Mouse (Mus musculus) bone marrow macrophage, adult 2 months (primary cell): Measurements from ENCODE around the gene Ccdc28a. TPM values are rescaled to one million over a fixed set of nuclear protein-coding genes. Genes with fewer than 3 reads are reported as not detected.

Experiments used
- H3K27ac ChIP-seq: 2 replicates; pipeline ENCODE4 v1.5.1; 2012; ENCODE audit warnings: low read depth, low read length; ENCODE audit not compliant: insufficient read depth
- H3K4me1 ChIP-seq: 2 replicates; pipeline ENCODE4 v1.6.1; 2012; ENCODE audit warnings: low read length; ENCODE audit not compliant: control insufficient read depth, insufficient read depth
- H3K4me3 ChIP-seq: 2 replicates; pipeline ENCODE4 v1.5.1; 2012; ENCODE audit warnings: mild to moderate bottlenecking, low read length, moderate library complexity; ENCODE audit not compliant: insufficient read depth
- CTCF ChIP-seq: IDR thresholded peaks from 2 replicates; pipeline ENCODE4 v1.5.1; 2012; ENCODE audit warnings: low read depth, mild to moderate bottlenecking, low read length, moderate library complexity
- POLR2A ChIP-seq: IDR thresholded peaks from 2 replicates; pipeline ENCODE4 v1.6.1; 2012; ENCODE audit warnings: mild to moderate bottlenecking, low read depth, low read length, borderline replicate concordance
- polyA plus RNA-seq: library from polyadenylated mRNA; stranded (reverse); fragments of >200 nt; gene quantifications from 2 replicates; pipeline ENCODE4 v1.2.4, GENCODE M21; 2012; ENCODE audit not compliant: missing spikeins, insufficient read depth, insufficient read length

The Ccdc28a gene
- polyA plus RNA-seq, 1 experiment = 15.7 TPM

DNA sequence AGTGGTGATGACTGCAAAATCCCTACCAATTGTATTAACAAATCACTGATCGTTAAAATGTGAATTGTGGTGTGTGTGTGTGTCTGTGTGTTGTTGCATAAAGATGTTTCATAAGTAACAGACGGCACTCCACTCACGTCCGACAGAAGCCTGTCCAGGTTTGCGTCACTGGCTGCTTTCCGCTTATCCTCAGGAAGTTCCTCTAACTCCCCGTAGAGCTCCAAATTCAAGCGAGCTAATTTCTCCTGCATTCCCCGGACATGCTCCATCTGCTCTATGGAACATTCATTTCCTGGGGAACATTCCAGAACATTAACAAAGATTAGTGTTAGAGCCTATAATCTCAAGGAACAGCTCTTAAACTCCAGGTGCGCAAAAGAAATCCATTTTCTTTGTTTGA lies 15.4 kb downstream of the Ccdc28a start:
- H3K4me1 ChIP-seq = no peaks in the 10 kb centered on the region
- TF ChIP-seq POLR2A (no peak), CTCF (no peak)
- H3K4me3 ChIP-seq = no peak overlapping the region
- H3K27ac ChIP-seq = no peak overlapping the region

DNA sequence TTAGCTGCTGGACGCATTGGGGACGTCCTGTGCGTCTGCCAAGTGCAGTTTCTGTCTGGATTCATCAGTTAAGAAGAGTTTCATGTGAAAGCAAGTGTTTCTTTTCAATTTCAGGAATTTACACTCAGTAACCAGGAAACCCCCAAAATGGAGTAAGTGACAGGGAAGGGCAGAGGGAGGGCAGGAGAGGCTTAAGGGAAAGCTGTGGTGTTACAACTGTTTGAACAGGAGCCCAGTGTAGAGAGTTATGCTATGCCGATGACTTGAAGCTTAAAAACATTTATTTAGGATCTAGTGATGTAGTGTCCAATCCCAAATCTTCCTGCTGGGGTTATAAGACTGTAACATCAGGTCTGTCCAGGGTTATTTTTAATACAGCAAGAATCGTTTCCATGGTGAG lies 20.7 kb downstream of the Ccdc28a start:
- 0 out of 2 replicates have a peak, but pooled peaks cover 2% of the 10 kb centered on the region for H3K4me1 ChIP-seq
- no peak overlapping the region for H3K27ac ChIP-seq
- no peak overlapping the region for H3K4me3 ChIP-seq
- no peak for TF ChIP-seq CTCF
- TF ChIP-seq POLR2A = no peak

DNA sequence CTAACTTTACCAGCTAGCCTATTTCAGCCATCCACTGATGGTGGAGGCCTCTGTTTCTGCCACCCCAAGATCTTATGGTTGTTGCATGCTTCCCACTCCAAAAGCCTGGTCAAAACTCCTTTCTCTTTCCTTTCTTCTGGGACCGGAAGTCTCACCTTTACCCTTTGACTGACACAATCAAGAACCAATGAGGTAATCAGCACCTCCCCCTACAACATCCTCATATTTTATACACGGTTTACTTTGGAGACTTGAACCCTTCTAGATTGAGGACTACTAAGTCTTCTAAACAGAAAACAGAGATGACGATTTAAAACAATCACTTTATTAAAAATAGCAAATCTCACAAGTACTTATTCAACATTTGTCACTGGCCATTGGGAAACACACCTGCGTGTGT lies 21.4 kb downstream of the Ccdc28a start:
- Histone ChIP-seq H3K4me3 (no peak overlapping the region), H3K4me1 (0 out of 2 replicates have a peak, but pooled peaks cover 2% of the 10 kb centered on the region), H3K27ac (no peak overlapping the region)
- TF ChIP-seq POLR2A = no peak
- TF ChIP-seq CTCF = no peak

DNA sequence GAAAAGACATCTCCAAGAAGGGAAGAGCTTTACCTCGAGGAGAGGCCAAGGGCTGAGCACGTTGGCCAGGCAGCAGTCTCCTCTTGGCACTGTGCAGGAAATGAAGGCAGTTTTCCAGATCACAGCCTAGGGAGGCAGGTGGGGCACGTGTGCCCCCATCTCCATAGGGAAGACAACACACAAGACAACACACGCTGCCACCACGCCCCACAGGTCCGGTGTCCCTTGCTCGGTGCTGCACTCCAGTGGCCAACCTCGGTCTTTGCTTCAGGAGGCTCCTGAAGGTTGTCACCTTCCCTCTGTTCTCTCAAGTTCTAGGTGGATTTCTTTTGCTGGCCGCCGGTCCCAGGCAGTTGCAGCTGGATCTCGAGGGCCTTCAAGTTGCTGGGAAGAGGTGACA lies 24.1 kb downstream of the Ccdc28a start, which contains the start of gene Ect2l:
Ect2l (minus strand) TSS at position 165 of the 400 bp plus-strand sequence.
- no peak within 1 kb of the TSS for H3K4me3 ChIP-seq
- TF ChIP-seq POLR2A = no peak
- TF ChIP-seq CTCF = peak; percentile 42
- H3K4me1 ChIP-seq = 0 out of 2 replicates have a peak, but pooled peaks cover 2% of the 10 kb centered on the region
- H3K27ac ChIP-seq = no peak within 1 kb of the TSS

DNA sequence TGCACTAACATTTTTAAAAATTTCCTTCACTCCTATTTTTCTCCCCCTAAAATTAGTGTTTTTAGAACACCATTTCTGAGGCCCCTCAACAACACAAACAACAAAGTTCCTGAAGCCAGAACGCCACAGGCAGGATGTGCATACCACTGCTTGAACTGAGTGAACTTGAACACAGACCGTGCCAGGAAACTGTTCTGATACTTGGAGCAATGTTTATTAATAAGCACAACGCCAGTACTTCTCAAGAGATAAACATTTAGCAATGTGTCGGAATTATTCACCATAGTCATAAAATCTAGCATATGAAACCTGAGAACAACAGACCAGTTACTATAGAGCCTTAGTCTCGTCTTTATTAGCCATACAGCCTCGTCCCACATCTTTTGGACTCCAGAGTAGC lies 24.7 kb downstream of the Ccdc28a start:
- no peak overlapping the region for H3K4me3 ChIP-seq
- 0 out of 2 replicates have a peak, but pooled peaks cover 2% of the 10 kb centered on the region for H3K4me1 ChIP-seq
- TF ChIP-seq POLR2A = no peak
- no peak for TF ChIP-seq CTCF
- H3K27ac ChIP-seq = no peak overlapping the region

DNA sequence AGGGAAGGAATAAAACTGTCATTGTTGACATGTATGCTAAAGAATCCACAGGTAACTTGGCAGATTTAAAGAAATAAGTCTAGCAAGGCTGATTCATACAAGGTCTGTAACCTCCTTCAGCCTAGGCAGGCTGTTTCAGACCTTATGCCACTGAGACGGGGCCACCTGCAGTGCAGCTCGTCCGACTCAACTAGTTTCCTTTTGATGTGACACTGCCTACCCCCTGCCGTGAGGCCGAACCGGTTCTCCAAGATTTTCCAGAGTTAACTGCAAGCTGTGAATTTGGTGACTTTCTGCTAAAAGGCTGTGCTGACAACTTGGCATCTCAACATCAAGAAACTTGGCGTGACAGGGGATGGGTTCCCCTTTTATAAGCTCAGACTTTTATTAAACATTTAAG lies 30.7 kb downstream of the Ccdc28a start:
- H3K4me3 ChIP-seq = no peak overlapping the region
- no peak overlapping the region for H3K27ac ChIP-seq
- no peak for TF ChIP-seq POLR2A
- TF ChIP-seq CTCF = no peak
- H3K4me1 ChIP-seq = no peaks in the 10 kb centered on the region

DNA sequence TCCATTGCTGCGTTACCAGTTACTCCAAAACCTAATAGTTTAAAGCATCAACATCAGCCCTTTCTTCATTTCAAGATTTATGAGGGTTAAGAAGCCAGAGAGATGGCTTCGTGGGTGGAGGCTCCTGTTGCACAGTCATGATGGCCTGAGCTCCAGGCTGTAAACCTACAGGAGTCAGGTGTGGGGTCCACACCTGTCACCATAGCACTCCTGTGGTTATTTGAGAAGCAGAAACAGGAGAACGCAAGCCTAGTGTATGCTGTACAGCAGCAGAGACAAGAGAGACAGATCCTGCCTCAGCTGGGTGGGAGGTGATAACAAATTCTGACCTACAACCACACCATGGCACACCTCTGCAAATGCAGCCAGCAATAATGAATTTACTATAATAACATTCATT lies 32.4 kb downstream of the Ccdc28a start:
- H3K4me1 ChIP-seq = no peaks in the 10 kb centered on the region
- TF ChIP-seq CTCF (no peak), POLR2A (no peak)
- no peak overlapping the region for H3K4me3 ChIP-seq
- H3K27ac ChIP-seq = no peak overlapping the region

DNA sequence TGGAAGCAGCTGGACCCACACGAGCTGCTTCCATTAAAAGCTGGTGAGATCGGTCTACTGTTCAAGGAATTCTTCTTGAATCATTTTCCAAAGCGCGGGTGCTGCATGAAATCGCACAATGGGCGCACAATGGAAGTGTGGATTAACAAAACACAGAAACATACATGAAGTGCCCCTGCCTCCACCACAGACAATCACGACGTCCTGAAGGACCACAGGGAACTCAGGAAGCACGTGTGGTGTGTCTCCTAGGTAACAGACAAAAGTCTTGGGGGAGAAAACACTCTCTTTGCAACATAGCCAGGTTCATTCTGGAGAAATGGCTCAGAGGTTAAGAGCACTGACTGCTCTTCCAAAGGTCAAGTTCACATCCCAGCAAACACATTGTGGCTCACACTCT lies 34.1 kb downstream of the Ccdc28a start:
- H3K4me3 ChIP-seq = no peak overlapping the region
- TF ChIP-seq POLR2A (no peak), CTCF (no peak)
- H3K4me1 ChIP-seq = no peaks in the 10 kb centered on the region

DNA sequence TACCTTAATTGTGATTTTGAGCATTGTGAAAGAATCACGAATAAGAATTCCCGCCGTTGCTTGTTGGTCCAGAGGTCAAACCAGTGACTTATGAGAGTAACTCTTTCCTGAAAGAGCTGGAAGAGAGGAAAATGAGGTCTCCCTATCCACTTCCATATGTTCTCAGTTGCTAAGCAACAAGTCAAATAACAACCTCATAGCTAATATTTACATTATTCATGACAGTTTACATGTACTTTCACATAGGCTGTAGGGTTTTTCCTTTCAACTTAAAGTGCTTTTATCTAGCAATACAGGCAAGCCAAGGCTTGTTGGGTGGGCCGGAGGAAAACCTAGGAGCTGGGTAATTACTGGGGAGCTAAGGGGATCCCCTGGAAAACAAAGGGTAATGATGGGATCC lies 34.9 kb downstream of the Ccdc28a start:
- no peak overlapping the region for H3K27ac ChIP-seq
- no peaks in the 10 kb centered on the region for H3K4me1 ChIP-seq
- TF ChIP-seq CTCF (no peak), POLR2A (no peak)
- no peak overlapping the region for H3K4me3 ChIP-seq

More for the DNA sequence above, 34.1 kb downstream of the Ccdc28a start:
- H3K27ac ChIP-seq = no peak overlapping the region

DNA sequence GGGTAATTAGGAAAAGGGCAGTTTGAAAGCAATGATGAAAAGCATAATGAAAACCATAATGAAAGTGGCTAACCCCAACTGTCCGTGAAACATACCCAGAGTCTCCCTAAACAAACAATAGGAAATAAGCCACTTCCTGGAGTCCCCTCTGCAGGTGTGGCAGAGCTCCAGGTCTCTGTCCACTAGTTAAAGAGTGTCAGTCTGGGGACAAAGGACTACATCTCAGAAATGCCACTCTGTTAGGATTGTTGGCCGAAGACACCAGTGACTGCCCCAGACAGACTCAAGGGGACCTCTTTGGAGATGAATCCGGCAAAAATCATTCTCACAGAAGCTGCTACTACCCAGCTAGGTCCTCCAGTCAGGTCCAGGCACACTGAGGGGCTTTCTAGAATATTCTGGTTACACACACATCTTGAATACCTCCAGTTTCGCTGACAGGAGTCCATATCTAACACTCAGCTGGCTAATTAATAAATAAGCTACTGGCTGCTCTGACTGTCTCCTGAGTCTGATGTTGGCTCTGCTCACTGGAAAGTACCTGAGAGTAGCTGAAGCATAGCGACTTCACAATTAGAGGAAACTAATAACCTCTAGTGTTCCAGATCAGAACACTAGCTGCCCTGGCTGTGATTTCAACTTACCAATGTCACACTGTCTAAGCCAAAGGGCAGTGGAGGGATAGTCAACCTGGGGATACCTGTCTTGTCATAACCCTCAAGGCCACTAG lies 36.3 kb downstream of the Ccdc28a start:
- Histone ChIP-seq H3K4me1 (no peaks in the 10 kb centered on the region), H3K4me3 (no peak overlapping the region), H3K27ac (no peak overlapping the region)
- TF ChIP-seq CTCF = no peak
- no peak for TF ChIP-seq POLR2A
